Mouse (Mus musculus): ENCODE results near the gene Foxr1.
"Not testable (repeated sequence)": the region's sequence is repeated elsewhere in the genome, so short reads cannot be mapped to it uniquely, and the experiment has no call there.

Gene Foxr1

DNA sequence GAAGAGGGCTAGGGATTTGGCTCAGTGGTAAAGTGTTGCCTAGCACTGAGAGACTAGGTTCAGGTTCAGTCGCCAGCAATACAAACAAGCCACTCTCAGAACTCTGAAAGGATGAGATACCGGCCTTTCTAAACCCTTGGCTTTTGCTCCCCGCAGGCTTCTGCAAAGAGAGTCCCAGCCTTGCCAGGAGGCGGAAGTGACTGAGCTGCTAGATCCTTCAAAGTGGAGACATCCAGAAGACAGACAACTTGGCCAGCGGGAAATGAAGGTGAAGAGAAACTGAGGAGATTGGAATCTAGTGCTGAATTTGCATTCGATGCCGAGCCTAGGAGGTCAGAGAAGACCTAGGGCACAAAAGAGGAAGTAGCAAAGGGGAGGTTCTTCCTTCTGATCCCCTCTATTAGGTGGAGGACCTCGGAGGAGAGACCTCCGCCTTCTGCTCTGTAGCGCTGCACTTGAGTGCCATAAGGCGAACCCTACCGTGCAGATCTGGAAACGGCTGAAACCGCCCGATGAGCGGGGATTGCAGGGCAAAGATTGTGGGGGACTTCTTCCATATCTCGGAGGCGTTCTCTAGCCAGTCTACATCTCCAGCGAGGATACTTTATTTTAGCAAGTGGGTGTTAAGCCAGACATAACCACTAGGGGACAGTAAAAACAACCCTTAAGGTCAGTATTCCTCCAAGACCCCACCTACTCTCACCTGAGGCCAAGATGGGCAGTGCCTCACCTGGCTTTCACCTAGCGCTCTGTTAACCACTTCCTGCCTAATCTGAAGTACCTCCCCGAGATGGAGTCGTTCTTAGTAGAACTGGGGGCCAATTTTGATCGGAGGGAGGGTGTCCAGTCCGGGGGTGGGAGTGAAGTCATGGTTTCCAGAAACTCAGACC is 36.6 kb upstream of the Foxr1 start:
- DNase-seq (ENCODE audit: low read depth) = no peak

DNA sequence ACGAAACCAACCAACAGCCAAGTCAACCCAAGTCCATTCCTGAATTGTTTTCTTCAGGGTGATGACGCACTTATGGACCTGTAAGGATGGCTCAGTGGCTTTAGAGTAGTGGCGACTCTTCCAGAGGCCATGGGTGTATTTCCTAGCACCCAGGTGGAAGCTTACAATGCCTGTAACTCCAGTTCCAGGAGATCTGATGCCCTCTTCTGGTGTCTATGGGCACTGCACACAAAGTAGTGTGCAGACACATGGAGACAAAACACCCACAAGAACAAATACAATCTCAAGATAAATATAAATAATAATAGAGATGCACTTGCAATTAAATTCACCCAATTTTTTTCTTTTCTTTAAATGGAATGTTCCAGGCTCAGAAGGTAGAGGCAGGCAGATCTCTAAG is 35.0 kb upstream of the Foxr1 start:
- no peak for DNase-seq (ENCODE audit: low read depth)

DNA sequence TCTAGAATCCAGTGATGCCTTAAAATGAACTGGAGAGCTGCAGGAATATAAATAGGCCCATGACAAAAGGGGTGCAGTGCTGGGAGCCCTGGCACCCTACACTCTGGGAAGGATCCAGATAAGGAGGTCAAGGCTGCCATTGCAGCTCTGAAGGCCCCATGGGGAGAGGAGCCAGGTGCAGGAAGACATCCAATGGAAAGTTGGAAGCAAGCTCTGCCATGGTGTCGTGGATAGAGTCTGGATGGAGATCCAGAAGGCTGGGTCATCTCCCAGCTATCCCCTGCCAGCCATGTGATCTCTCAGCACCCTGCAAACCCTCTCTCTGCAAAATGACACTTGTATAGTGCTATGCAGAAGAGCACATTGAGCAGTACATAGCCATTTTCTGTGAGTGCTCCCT is 33.4 kb upstream of the Foxr1 start:
- no peak for DNase-seq (ENCODE audit: low read depth)

DNA sequence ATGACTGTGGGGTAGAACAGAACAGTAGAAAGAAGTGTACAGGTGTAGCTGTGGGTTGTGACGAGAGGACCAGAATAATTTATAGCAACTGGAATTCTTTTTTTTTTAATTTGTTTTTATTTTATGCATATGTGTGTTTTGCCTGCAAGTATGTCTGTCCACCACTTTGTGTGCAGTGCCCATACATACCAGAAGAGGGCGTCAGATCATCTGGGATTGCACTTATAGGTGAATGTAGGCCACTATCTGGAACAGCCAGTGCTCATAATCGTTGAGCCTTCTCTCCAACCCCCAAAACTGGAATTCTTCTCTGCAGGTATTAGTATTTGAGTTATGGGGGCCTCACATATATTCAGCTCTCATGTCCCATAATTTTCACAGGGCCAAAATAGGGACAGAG is 32.2 kb upstream of the Foxr1 start:
- DNase-seq (ENCODE audit: low read depth) = no peak

DNA sequence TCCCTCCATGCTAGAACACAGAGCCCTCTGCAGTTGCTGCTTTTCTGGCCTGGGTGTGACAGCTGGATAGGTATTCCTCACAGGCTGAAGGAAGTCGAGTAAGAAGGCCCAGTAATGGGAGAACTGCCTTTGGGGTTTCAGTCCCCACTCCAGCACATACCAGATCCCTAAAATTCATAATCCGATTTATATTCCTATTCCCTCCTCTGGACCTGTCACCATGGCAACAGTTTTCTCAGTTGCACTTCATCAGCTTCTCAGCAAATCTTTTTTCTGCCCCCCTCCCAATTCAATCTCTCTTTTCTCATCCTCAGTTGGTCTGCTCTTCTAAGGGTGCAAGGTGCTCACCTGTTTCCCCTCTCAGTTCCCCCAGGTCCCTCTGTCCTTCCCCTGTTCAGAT is 27.9 kb upstream of the Foxr1 start:
- no peak for DNase-seq (ENCODE audit: low read depth)

DNA sequence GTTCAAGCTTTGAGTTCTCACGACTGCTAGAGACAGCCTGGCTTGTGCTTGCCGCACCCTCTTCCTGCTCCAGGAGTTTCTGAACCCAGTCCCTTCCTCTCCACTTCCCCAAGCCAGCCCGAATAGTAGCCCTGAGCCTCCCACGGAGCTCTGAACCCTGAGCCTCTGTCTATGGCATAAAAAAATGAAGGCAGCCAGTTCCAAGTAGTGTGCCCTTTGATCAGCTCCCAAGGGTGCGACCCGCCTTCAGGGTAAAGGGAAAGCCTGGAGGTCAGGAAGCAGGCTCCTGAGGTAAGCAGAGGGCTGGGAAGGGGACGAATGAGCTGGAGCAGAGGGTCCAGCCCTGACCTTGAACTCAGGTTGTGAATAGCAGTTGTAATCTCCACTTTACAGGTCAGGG is 27.3 kb upstream of the Foxr1 start:
- no peak for DNase-seq (ENCODE audit: low read depth)

DNA sequence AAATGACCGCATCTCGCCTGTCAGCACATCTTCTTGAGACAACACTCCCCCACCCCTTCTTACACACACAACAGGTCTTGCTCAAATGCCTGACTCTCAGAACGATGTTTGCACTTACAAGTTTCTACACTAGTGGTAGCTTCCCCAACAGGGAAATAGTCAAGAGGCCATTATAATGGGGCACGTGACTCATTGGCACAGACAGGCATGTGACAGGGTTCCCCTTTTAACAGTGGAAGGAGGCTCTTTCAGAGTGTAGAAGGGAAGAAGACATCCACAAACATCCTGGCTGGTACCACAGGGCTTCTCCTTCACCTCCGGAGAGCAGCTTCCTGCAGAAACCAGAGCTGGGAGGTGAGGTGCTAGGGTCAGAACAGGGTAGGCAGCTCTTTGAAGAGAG is 21.0 kb upstream of the Foxr1 start:
- DNase-seq (ENCODE audit: low read depth) = no peak

DNA sequence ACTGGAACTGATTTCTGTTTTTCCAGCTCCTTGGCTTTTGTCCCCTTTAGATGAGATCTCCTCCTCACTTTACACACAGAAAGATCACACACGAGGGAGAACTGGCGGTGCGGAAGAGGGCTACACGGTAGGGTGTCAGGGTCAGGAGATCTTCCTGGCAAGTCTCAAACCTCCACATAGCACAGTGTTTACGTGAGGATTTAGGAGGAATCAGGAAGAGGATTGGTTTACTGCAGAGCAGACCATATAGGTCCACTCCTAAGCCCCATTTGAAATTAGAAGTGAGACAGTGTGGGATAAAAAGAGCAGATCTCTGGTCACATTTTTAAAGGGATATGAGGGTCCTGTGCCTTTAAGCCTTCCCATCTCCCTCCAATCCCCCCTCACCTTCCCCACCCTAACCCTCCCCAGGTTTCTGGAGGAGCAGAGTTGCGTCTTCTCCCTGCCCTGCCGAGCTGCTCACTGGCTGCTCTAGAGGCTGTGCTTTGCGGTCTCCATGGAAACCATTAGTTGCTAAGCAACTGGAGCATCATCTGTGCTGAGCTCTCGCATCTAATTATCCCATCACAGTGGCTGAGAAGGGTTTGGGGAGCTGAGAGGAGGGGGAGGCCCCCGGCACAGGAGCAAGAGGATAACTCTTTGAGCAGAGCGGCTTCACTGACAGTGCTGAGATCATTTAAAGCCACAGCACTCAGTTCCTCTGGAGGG is 16.3 kb upstream of the Foxr1 start:
- no peak for DNase-seq (ENCODE audit: low read depth)

DNA sequence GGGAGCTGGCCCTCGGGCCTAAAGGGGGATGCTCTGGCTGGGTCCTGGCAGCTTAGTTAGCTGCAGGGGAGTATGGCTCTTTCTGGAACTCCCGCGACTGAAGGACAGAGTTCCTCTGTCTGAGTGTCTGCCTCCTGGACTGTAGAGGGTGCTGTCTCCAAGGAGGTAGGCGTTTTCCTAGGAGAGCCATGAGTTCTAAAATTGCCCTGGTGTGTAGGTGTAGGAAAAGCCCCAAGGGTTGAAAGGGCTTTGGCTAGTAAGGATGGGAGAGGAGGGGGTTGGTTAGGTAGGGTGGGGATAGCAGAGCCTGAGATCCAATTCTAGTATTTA is 13.9 kb upstream of the Foxr1 start, which contains the start of gene Upk2:
Upk2 (minus strand) TSS at position 86 of the 330 bp plus-strand sequence.
- no peak for DNase-seq (ENCODE audit: low read depth)

DNA sequence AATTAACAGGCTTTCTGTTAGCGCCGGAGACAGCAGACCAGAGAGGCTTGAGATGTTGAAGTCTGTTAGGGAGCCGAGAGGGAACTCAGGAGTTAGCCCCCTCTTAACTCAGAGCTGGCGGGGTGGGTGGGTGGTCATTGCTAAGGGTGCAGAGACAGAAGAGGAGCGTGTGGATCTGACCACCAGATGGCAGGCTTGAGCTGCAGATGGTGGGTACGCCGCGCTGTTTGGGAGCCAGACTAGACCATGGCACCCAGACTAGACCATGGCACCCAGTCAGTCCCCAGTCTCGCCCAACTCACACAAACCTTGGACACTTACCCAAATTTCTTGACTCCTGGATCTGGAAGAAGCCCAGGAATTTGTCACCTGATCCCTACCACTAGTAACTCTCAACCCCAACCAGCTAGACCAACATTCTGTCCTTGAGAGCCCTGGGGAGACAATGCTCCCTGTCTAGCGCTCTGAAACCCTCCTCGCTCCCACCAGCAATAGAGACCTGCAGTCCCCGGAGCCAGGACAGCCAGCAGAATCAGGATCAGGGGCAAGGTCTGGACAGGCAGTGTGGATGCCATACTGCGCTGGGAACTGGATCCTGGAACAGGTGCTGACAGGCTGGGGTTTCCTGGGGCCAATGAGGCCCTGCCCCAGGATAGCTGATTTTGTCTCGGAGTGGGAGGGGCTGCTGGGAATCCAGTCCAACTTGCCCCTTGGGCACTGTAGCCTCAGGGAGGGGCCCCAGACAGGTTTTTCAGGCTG is 13.4 kb upstream of the Foxr1 start:
- DNase-seq (ENCODE audit: low read depth) = peak; percentile 79

DNA sequence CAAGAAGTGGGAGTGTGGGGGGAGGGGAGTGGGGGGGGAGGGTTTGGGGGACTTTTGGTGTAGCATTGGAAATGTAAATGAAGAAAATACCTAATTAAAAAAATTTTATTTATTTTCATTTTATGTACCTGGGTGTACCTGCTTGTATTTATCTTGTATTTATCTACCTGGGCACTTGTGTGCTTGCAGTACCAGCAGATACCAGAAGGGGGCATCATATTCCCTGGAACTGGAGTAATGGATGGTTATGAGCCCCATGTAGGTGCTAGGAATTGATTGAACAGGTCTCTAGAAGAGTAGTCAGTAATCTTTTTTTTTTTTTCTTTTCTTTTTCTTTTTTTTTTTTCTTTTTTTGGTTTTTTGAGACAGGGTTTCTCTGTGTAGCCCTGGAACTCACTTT is 9.5 kb upstream of the Foxr1 start:
- DNase-seq (ENCODE audit: low read depth) = no peak

DNA sequence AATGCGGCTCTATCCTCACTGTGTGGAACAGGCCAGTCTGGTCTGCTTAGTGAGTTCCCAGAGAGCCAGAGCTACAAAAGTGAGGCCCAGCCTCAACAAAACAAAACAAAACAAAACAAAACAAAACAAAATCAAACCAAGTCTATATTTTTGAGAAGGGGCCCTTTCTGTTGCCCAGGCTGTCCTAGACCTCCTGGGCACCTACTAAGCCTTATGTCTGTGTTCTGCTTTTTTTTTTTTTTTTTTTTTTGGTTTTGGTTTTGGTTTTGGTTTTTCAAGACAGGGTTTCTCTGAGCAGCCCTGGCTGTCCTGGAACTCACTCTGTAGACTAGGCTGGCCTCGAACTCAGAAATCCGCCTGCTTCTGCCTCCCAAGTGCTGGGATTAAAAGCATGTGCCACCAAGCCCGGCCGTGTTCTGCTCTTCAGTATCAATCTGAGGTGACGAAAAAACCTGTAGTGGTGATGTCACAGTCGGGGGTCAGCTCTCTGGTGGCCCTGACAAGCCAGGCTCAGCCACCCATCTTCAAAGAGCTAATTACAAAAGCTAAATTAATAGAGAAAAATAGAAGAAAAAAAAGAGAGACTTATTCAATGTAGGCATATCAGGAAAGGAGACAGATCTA is 3.6 kb upstream of the Foxr1 start:
- not testable (repeated sequence) for DNase-seq (ENCODE audit: low read depth)

DNA sequence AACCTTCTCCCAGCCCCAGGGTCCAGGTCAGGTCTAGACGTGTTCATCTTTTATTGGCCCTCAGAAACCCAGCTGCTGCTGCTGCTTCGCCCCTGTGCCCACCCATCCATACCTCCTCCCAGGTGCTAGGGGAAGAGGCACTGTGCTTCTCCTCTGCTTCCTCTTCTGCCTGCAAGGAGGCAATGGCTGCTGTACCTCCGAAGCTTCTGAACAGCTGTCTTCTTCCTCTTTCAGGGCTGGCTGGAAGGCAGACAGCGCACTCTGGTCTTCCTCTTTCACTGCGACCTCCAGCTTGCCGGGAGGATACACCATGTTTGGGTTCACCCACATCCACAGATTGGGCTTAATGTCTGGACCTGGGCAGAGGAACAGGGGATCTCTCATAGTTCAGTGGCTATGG is 5.2 kb downstream of the Foxr1 start:
- DNase-seq (ENCODE audit: low read depth) = peak; percentile 51

DNA sequence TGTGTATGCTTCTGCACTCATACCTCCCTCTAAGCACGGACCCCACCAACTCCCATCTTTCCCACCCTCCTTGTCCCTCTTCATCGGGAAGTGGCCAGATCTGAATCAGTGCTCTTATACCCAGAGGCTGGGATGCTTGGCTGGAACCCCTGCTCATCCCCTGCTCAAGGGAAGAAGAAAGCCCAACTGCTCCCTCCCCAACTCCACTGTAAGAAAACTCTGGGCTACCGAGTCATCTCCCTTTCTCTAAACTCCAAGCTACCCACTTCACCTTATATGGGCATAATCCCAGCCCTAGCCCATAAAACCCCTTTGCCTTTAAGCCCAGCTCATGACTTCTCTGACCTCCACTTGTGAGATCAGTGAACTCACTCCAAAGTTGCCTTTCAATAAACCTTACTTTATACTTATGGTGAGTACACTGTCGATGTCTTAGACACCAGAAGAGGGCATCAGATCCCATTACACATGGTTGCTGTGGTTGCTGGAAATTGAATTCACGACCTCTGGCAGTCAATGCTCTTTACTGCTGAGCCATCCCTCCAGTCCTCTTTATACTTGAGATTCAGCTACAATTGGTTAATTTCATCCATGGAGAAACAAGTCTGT is 8.3 kb downstream of the Foxr1 start:
- no peak for DNase-seq (ENCODE audit: low read depth)

DNA sequence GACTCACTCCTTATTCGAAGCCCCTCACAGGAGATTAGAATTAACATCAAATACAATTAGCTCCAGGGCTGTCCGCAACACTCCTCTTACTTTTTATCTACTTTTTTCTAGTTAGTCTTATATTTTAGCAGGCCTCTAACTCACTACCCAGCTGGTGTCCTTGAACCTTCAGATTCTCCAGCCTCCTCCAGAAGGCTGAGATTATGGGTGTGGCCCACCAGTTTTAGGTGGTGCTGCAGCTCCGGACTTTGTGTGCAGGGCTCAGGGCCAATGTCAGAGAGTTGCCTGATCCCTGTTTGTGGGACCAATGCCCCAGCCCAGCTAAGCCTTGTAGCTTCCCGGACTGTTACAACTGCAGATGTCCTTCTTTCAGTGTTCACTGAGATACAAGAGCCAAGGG is 17.4 kb downstream of the Foxr1 start:
- DNase-seq (ENCODE audit: low read depth) = no peak

DNA sequence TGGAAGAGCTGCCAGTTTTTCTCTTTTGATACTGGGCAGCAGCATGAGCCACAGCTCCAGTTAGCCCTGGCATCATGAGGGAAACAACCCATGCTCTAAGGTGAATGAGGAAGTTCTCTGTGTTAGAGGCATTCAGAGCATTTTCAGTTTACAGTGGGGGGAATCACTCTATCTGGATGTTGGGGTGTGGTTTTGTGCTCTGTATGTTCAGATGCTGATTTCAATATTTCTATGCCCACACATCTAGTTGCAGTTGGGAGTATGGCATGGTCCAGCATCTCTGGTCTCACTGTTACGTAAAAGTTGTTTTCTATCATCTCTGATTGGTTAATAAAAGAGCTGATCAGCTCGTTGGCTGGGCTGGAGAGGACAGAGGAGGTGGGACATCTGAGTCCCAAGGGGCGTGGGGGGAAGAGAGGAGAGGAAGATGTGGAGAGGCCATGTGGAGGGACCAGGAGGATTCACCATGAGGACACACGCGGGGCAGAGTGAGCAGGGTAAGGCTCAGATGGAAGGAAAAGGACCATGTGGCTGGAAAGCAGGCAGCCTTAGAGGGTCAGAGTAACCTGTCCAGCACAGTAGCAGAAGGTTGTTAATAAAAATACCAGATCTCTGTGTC is 20.5 kb downstream of the Foxr1 start:
- no peak for DNase-seq (ENCODE audit: low read depth)

DNA sequence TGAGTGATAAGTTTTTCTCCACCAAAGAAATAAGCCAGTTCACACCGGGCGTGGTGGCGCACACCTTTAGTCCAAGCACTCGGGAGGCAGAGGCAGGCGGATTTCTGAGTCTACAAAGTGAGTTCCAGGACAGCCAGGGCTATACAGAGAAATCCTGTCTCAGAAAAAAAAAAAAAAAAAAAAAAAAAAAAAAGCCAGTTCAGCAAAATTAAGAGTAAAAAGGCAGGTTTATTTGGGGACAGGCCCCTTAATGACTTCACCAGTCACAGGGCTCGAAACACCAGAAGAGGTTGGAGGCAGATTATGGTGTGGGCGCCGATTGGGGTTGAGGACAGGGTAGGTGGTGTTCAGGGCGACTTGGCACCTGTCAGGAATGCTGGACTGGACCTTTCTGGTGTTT is 21.2 kb downstream of the Foxr1 start:
- DNase-seq (ENCODE audit: low read depth) = not testable (repeated sequence)

DNA sequence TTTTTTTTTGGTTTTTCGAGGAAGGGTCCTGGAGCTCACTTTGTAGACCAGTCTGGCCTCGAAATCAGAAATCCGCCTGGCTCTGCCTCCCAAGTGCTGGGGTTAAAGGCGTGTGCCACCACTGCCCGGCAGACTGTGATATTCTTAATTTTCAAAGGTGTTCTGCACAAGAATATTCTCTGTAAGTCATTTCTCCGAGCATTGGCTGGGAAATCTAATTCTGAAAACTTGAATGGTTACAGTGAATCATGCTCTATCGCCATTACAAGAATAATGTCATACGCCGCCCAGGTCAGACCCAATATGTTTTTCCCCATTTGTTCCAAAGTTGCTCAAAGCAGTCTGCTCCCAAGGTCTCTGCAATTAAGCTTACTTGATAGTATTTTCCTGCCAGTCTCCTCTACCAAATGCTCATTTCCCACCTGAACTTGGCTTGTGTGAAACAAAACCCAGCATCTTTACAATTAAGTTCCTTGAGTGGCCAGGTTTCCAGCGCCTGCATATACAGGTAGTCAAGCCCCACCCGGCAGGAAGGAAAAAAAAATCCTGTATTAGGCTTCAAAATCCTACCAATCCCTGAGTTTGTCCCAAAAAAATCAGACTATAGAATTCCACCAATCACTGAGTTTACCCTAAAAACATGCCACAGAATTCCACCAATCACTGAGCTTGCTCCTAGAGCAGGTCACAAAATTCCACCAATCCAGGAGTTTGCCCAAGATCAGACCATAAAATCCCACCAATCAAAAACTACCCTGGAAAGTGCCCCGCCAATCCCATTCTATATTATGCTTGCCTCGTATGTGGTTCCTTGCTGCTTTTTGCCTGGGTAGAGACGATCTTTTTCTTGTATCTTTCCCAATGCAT is 22.2 kb downstream of the Foxr1 start, which contains the start of gene Ccdc84:
Ccdc84 (minus strand) TSS at position 51 of the 867 bp plus-strand sequence.
- DNase-seq (ENCODE audit: low read depth) = no peak

DNA sequence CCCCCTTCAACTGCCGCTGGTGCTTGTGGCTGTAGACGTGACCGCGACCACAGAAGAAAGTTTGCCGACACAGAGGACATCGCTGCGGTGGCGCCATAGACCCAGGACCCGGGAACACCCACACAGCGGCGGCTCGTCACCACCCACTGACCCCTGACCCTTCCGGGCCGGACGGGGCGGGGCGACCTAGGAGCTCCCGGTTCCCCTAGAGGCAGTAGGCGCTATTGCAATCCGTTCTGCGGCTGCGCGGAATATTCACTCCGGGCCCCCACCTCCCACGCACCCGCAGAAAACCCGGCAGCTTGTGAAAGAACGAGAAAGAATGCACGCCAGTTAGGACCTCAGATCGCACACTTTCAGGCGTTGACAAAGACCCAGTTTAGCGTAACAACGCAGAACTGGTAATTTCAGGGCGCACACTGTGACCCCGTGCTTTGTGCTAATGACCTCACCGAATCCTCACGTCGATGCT is 23.0 kb downstream of the Foxr1 start:
- DNase-seq (ENCODE audit: low read depth) = peak; percentile 91
